Mouse (Mus musculus) myocyte (in vitro differentiated cells): ENCODE results near the gene Rbfox2.

Experiments used
- MYOG ChIP-seq, 3 experiments: IDR thresholded peaks; one replicate each; pipeline ENCODE4 v1.6.1; 2011; ENCODE audit warnings: control low read depth in 2 of 3, low read depth in 2 of 3, mild to moderate bottlenecking in 2 of 3; ENCODE audit not compliant: insufficient read length in 2 of 3, control insufficient read depth in 1 of 3, insufficient read depth in 1 of 3
- REST ChIP-seq: IDR thresholded peaks from one replicate; pipeline ENCODE4 v1.6.1; 2011; ENCODE audit warnings: mild to moderate bottlenecking, control low read depth, moderate library complexity; ENCODE audit not compliant: insufficient read depth, insufficient read length
- TCF12 ChIP-seq: IDR thresholded peaks from one replicate; pipeline ENCODE4 v1.6.1; 2011; ENCODE audit warnings: mild to moderate bottlenecking, control low read depth; ENCODE audit not compliant: poor library complexity, insufficient read depth, severe bottlenecking
- USF1 ChIP-seq: IDR thresholded peaks from one replicate; pipeline ENCODE4 v1.6.1; 2011; ENCODE audit warnings: low read depth, mild to moderate bottlenecking, control low read depth, moderate library complexity

DNA sequence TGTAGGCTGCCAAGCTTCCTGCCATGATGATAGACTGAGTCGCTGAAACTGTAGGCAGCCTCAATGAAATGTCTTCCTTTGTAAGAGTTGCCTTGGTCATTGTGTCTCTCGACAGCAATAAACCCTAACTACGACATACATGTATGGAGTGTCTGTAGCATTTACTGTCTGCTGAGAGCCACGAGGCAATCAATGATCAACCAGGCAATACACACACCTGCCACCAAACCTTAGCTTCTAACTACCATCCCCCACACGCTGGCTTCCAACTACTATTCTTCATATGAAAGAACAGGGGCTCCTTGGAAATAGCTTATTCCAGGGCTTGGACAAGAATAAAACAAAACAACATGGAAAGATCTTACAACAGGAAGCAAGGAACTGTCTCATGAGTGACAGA, 42.5 kb downstream of the Rbfox2 start:
- TF ChIP-seq USF1 (no peak), REST (no peak), TCF12 (no peak), MYOG (IDR thresholded peaks at IDR 0.05; ENCODE audit: control insufficient read depth in 1 of 3, insufficient read depth in 1 of 3, insufficient read length in 2 of 3, low read depth in 2 of 3) (no peak)
